Mouse (Mus musculus) olfactory bulb, adult 2 months (tissue): ENCODE measurements around the gene Golt1a.

Experiments used
- CTCF ChIP-seq: fragments of 200-500 bp; IDR thresholded peaks from 2 replicates; pipeline ENCODE4 v1.5.1; 2012; ENCODE audit warnings: low read depth, mild to moderate bottlenecking, low read length, moderate library complexity; ENCODE audit not compliant: insufficient read depth
- POLR2A ChIP-seq: fragments of 200-500 bp; IDR thresholded peaks from 2 replicates; pipeline ENCODE4 v1.6.1; 2012; ENCODE audit warnings: mild to moderate bottlenecking, low read depth, low read length, moderate library complexity; ENCODE audit not compliant: insufficient read depth

GRCm38 (mm10) chr1:133278539-133278938, 31.1 kb upstream of the Golt1a start:
- no peak for TF ChIP-seq CTCF
- no peak for TF ChIP-seq POLR2A
